Mouse (Mus musculus) hindbrain, embryonic 10.5 days (tissue): ENCODE measurements around the gene Gm6401. TPM values are rescaled to one million over a fixed set of nuclear protein-coding genes. Genes with fewer than 3 reads are reported as not detected.
"Not testable (repeated sequence)": the region's sequence is repeated elsewhere in the genome, so short reads cannot be mapped to it uniquely, and the experiment has no call there.

Experiments used
- DNase-seq: peaks from one replicate; pipeline ENCODE4 v3.0.0-alpha.2; 2017; ENCODE audit warnings: low spot score
- H3K27ac ChIP-seq: fragments of 300-500 bp; sonication (generic); 2 replicates; pipeline ENCODE4 v1.5.1; 2016; ENCODE audit warnings: mild to moderate bottlenecking, moderate library complexity
- H3K27me3 ChIP-seq: fragments of 300-500 bp; sonication (generic); 2 replicates; pipeline ENCODE4 v1.6.1; 2016; ENCODE audit warnings: mild to moderate bottlenecking; ENCODE audit not compliant: poor library complexity, insufficient read depth, severe bottlenecking
- H3K36me3 ChIP-seq: fragments of 300-500 bp; sonication (generic); 2 replicates; pipeline ENCODE4 v1.6.1; 2016; ENCODE audit warnings: mild to moderate bottlenecking, moderate library complexity
- H3K4me1 ChIP-seq: fragments of 300-500 bp; sonication (generic); replicated peaks from 2 replicates; pipeline ENCODE4 v1.6.1; 2016; ENCODE audit warnings: mild to moderate bottlenecking
- H3K4me3 ChIP-seq: fragments of 300-500 bp; sonication (generic); 2 replicates; pipeline ENCODE4 v1.5.1; 2016; ENCODE audit warnings: mild to moderate bottlenecking, moderate library complexity
- H3K9me3 ChIP-seq: fragments of 300-500 bp; sonication (generic); 2 replicates; pipeline ENCODE4 v1.6.1; 2016; ENCODE audit warnings: mild to moderate bottlenecking, moderate library complexity
- WGBS: fragments of 180-500 bp; shearing (Covaris S2); methylation state at CpG from one replicate; pipeline ENCODE4 v1.1.7; 2016; 5-methylcytosine and 5-hydroxymethylcytosine counted together
- polyA plus RNA-seq: library from polyadenylated mRNA; unstranded; fragments of >200 nt; fragmentation: Nextera tagmentation; extraction: Ambion mirVana; gene quantifications from 2 replicates; pipeline ENCODE4 v1.2.1, GENCODE M21; 2016

Gm6401 gene
- not detected in 2 replicates for polyA plus RNA-seq

DNA sequence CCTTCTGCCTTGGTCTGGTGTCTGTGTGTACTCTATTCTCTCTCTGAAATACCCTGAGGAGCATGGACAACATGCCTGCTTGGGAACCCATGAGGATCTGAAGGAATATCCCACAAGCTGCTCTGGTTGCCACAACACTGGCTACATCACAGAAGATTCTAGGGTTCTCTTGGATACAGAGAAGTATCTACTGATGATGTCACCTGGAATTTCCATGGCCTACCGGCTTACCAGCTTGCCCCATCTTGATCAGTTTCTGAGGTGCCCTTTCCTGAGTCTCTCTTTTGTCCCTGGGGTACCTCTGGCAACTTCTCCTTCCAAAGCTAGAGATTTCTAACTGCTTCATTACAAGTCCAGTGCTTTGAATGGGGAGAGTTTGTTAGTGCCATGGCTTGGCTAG lies at the start of gene Gm6401:
Gm6401 (minus strand) TSS at position 101 of the 400 bp plus-strand sequence.
- H3K27ac ChIP-seq, H3K27me3 ChIP-seq, H3K4me1 ChIP-seq, DNase-seq, H3K4me3 ChIP-seq, H3K36me3 ChIP-seq: not testable (repeated sequence)
- H3K9me3 ChIP-seq = peaks cover 19% of the 10 kb centered on the region
- 86% methylated on average over 1 of the region's 1 CpGs for WGBS

DNA sequence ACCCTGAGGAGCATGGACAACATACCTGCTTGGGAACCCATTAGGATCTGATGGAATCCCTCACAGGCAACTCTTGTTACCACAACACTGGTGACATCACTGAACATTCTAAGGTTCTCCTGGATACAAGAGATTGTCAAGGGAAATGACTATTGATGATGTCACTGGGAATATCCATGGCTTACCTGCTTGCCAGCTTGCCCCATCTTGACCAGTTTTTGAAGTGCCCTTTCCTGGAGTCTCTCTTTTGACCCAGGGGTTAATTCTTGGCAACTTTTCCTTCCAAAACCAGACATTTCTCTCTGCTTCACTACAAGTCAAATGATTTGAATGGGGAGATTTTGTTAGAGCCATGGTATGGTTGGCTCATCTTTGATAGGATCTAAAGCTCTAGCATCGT lies 15.5 kb upstream of the Gm6401 start, which contains the start of gene Gm3543:
Gm3543 (minus strand) TSS at position 101 of the 400 bp plus-strand sequence.
- not testable (repeated sequence) for H3K27ac ChIP-seq, H3K9me3 ChIP-seq, DNase-seq, H3K4me3 ChIP-seq, H3K27me3 ChIP-seq, H3K4me1 ChIP-seq, H3K36me3 ChIP-seq
- 94% methylated on average over 1 of the region's 1 CpGs for WGBS

DNA sequence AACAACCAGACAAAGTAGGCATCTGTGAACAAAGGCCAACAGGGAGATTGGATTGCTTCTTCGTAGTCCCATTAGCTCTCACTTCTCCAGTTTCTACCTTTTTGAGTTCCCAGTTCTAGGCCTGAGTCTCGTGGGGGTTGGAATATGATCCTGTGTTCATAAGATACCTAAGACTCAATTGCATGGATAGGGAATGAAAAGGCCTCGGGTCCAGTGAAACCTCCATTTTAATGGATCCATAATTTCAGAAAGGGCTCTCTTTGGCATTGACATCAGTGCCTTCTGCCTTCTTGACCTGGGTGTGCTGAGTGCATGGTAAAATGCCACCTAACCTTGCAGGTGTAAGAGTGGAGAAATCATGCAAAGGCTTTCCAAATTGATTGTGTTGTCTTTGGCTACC lies 869 bp upstream of the Gm6401 start:
- H3K27ac ChIP-seq, H3K4me1 ChIP-seq, DNase-seq, H3K27me3 ChIP-seq, H3K36me3 ChIP-seq, H3K4me3 ChIP-seq: not testable (repeated sequence)
- peaks cover 19% of the 10 kb centered on the region for H3K9me3 ChIP-seq
- 79% methylated on average over 3 of the region's 3 CpGs for WGBS

DNA sequence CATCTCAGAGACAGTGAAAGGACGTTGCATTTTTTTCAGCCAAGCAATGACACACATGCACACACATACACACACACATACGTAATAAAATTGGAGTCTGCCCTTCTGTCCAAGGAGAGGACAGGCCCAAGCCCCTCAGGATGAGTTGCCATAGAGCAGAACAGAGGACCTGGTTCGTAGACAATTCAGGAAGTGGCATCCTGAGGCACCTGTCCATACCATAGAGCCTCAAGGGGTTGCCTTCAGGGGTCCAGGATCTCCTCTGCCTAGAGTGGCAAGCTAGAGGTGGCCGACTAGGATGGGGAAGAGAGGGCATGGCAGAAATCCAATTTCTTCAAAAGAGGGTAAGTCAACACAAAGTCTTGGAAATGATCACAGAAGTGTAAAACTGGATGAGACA lies 3.6 kb downstream of the Gm6401 start:
- peaks cover 19% of the 10 kb centered on the region for H3K9me3 ChIP-seq
- WGBS = 70% methylated on average over 4 of the region's 4 CpGs
- H3K4me1 ChIP-seq, H3K27ac ChIP-seq, H3K4me3 ChIP-seq, H3K27me3 ChIP-seq, DNase-seq, H3K36me3 ChIP-seq: not testable (repeated sequence)

DNA sequence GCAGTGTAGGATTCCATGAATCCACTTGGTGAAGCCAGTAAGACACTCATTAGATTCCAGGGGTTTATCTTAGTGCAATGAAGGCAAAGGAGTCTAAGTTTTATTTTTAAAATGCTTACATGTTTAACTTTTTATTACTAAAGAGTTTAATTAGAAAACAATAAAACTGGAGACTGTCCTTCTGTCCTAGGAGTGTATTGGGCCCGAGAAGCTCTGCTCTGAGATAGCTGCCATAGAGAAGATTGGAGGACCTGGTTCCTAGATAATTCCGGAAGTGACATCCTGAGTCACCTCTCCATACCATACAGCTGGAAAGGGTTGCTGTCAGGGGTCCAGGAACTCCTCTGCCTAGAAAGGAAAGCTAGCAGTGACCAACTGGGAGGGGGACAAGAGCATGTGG lies 24.0 kb downstream of the Gm6401 start, which contains the start of gene 1700024B05Rik:
1700024B05Rik (plus strand) TSS at position 301 of the 400 bp plus-strand sequence.
- not testable (repeated sequence) for H3K4me3 ChIP-seq, H3K36me3 ChIP-seq, H3K4me1 ChIP-seq, DNase-seq, H3K9me3 ChIP-seq, H3K27me3 ChIP-seq, H3K27ac ChIP-seq
- 98% methylated on average over 2 of the region's 2 CpGs for WGBS

DNA sequence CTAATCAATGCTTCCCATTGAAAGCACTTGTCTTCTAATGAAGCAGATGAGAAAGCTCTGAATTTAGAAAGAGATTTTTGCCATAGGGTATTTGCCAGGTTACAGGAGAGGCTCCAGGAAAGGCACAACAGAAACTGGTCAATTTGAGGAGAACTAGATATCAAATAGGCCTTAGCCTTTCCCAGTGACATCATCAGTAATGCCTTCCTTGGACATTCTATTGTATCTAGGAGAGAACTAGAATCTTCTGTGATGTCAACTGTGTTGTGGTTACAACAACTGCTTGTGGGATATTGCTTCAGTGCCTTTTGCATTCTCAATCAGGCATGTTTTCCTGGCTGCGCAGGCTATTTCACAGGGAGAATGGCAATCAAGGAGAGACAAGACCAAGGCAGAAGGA lies 43.1 kb downstream of the Gm6401 start, which contains the start of gene 1700049E17Rik1:
1700049E17Rik1 (plus strand) TSS at position 301 of the 400 bp plus-strand sequence.
- not testable (repeated sequence) for DNase-seq, H3K27me3 ChIP-seq, H3K9me3 ChIP-seq, H3K4me3 ChIP-seq, H3K27ac ChIP-seq, H3K36me3 ChIP-seq, H3K4me1 ChIP-seq
- WGBS = no CpG with 5 or more reads among the region's 1 CpGs

Other genes with a start within 250 kb of the Gm6401 start
- gene Gm7929, start 217.3 kb downstream of the Gm6401 start, polyA plus RNA-seq = not detected in 2 replicates
- not detected in 2 replicates for gene Gm47189, start 195.5 kb downstream of the Gm6401 start, polyA plus RNA-seq
- gene Gm7980, start 60.6 kb downstream of the Gm6401 start, polyA plus RNA-seq = not detected in 2 replicates
- gene 1700049E17Rik1, start 43.0 kb downstream of the Gm6401 start, polyA plus RNA-seq = not detected in 2 replicates
- not detected in 2 replicates for gene 1700024B05Rik, start 23.9 kb downstream of the Gm6401 start, polyA plus RNA-seq
- gene Gm3543, start 15.4 kb upstream of the Gm6401 start, polyA plus RNA-seq = not detected in 2 replicates
- gene Gm7951, start 149.4 kb upstream of the Gm6401 start, polyA plus RNA-seq = not detected in 2 replicates
- gene Gm17027, start 194.7 kb upstream of the Gm6401 start, polyA plus RNA-seq = not detected in 2 replicates
- not detected in 2 replicates for gene Gm3573, start 222.9 kb upstream of the Gm6401 start, polyA plus RNA-seq